Mouse (Mus musculus) liver, embryonic 11.5 days (tissue): ENCODE results near the gene Prkacb. TPM values are rescaled to one million over a fixed set of nuclear protein-coding genes. Genes with fewer than 3 reads are reported as not detected.

Experiments
- ATAC-seq: fragments of 200-750 bp; cut with Nextera tagmentation; replicated peaks from 2 replicates; pipeline ENCODE4 v1.8.0; 2017; ENCODE audit warnings: moderate number of reproducible peaks, mild to moderate bottlenecking, moderate TSS enrichment, moderate library complexity; ENCODE audit not compliant: low FRiP score
- DNase-seq: peaks from one replicate; pipeline ENCODE4 v3.0.0-alpha.2; 2017; ENCODE audit warnings: low spot score
- H3K27ac ChIP-seq: fragments of 300-500 bp; sonication (generic); 2 replicates; pipeline ENCODE4 v1.5.1; 2014; ENCODE audit warnings: mild to moderate bottlenecking, low read depth, low read length, control low read depth
- H3K27me3 ChIP-seq: fragments of 300-500 bp; sonication (generic); replicated peaks from 2 replicates; pipeline ENCODE4 v1.6.1; 2014; ENCODE audit warnings: low read length, mixed read lengths; ENCODE audit not compliant: control insufficient read depth, insufficient read depth
- H3K36me3 ChIP-seq: fragments of 300-500 bp; sonication (generic); 2 replicates; pipeline ENCODE4 v1.6.1; 2014; ENCODE audit warnings: mild to moderate bottlenecking, low read length, moderate library complexity, mixed read lengths; ENCODE audit not compliant: control insufficient read depth, insufficient read depth
- H3K4me1 ChIP-seq: fragments of 300-500 bp; sonication (generic); replicated peaks from 2 replicates; pipeline ENCODE4 v1.6.1; 2014; ENCODE audit warnings: low read length, mixed read lengths; ENCODE audit not compliant: control insufficient read depth, insufficient read depth
- H3K4me2 ChIP-seq: fragments of 300-500 bp; sonication (generic); 2 replicates; pipeline ENCODE4 v1.6.1; 2014; ENCODE audit warnings: mild to moderate bottlenecking, control low read depth, moderate library complexity
- H3K4me3 ChIP-seq: fragments of 300-500 bp; sonication (generic); 2 replicates; pipeline ENCODE4 v1.5.1; 2014; ENCODE audit warnings: low read depth, low read length, control low read depth
- H3K9ac ChIP-seq: fragments of 300-500 bp; sonication (generic); 2 replicates; pipeline ENCODE4 v1.6.1; 2014; ENCODE audit warnings: low read depth, low read length, control low read depth
- H3K9me3 ChIP-seq: fragments of 300-500 bp; sonication (generic); 2 replicates; pipeline ENCODE4 v1.6.1; 2016; ENCODE audit warnings: low read length, inconsistent platforms, mixed read lengths; ENCODE audit not compliant: control insufficient read depth
- WGBS: fragments of 180-500 bp; shearing (Covaris S2); extraction: QIAGEN DNeasy Blood & Tissue Kit; methylation state at CpG from one replicate; pipeline ENCODE4 v1.1.7; 2014; 5-methylcytosine and 5-hydroxymethylcytosine counted together
- polyA plus RNA-seq: library from polyadenylated mRNA; unstranded; fragments of >200 nt; fragmentation: Nextera tagmentation; extraction: Ambion mirVana; gene quantifications from 2 replicates; pipeline ENCODE4 v1.2.1, GENCODE M21; 2014

Gene Prkacb
- polyA plus RNA-seq, 1 experiment from 2014 or later, result 38.6 TPM

DNA sequence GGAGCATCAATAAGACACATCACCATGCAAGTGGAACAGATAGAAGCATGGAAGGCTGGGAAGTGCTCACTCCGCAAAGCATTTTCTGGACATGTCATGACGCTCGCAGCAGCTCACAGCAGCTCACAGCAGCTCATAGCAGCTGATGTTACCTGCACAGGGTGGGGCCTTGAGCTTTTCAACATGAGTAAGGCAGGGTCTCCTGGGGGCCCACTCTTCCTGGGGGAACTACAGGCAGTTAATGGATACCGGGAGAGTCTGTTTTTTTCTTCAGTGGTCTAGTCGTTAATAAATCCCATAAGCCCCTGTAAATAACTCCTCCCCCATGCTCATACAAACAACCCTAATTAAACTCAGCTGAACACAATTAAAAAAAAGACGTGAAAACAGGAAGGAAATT is 30.7 kb upstream of the Prkacb start:
- 80% methylated on average over 6 of the region's 6 CpGs for WGBS
- no peak for DNase-seq
- Histone ChIP-seq H3K9me3 (no peaks in the 10 kb centered on the region), H3K27me3 (no peaks in the 10 kb centered on the region), H3K4me1 (no peaks in the 10 kb centered on the region), H3K4me2 (no peak overlapping the region), H3K27ac (no peak overlapping the region), H3K9ac (no peak overlapping the region), H3K4me3 (no peak overlapping the region), H3K36me3 (no peaks in the 10 kb centered on the region)
- ATAC-seq, result no peak

- no peak overlapping the region for H3K4me2 ChIP-seq
- DNase-seq (no peak), ATAC-seq (no peak)
- no peaks in the 10 kb centered on the region for H3K4me1 ChIP-seq
- H3K27me3 ChIP-seq, result no peaks in the 10 kb centered on the region
- H3K36me3 ChIP-seq, result no peaks in the 10 kb centered on the region
- no peak overlapping the region for H3K27ac ChIP-seq
- no peaks in the 10 kb centered on the region for H3K9me3 ChIP-seq
- no peak overlapping the region for H3K4me3 ChIP-seq
- no peak overlapping the region for H3K9ac ChIP-seq
- 75% methylated on average over 3 of the region's 3 CpGs for WGBS
Observed at GRCm38 (mm10) chr3:146842766-146843165, 30.0 kb upstream of the Prkacb start.

- Histone ChIP-seq H3K9me3 (no peaks in the 10 kb centered on the region), H3K27me3 (no peaks in the 10 kb centered on the region), H3K4me3 (no peak overlapping the region), H3K4me1 (no peaks in the 10 kb centered on the region), H3K9ac (no peak overlapping the region), H3K4me2 (no peak overlapping the region), H3K27ac (no peak overlapping the region), H3K36me3 (no peaks in the 10 kb centered on the region)
- DNase-seq, result no peak
- ATAC-seq, result no peak
- 89% methylated on average over 4 of the region's 4 CpGs for WGBS
Observed at GRCm38 (mm10) chr3:146820718-146821117, 7.9 kb upstream of the Prkacb start.

GRCm38 (mm10) chr3:146813624-146814023 is 834 bp upstream of the Prkacb start:
- DNase-seq (no peak), ATAC-seq (no peak)
- H3K9me3 ChIP-seq, result no peaks in the 10 kb centered on the region
- no peaks in the 10 kb centered on the region for H3K4me1 ChIP-seq
- H3K4me3 ChIP-seq, result peak overlapping the region; percentile 76
- no peaks in the 10 kb centered on the region for H3K27me3 ChIP-seq
- H3K9ac ChIP-seq, result peak overlapping the region; percentile 84
- WGBS, result 58% methylated on average over 7 of the region's 7 CpGs
- H3K4me2 ChIP-seq, result peak overlapping the region; percentile 65
- no peak overlapping the region for H3K27ac ChIP-seq
- H3K36me3 ChIP-seq, result no peaks in the 10 kb centered on the region

- H3K36me3 ChIP-seq, result no peaks in the 10 kb centered on the region; the same call in 1 of the 2 replicates
- peak overlapping the region; percentile 67 for H3K27ac ChIP-seq
- ATAC-seq (peak; percentile 69), DNase-seq (no peak)
- peak overlapping the region; percentile 76 for H3K4me3 ChIP-seq
- no peaks in the 10 kb centered on the region for H3K27me3 ChIP-seq
- H3K9me3 ChIP-seq, result no peaks in the 10 kb centered on the region
- no peaks in the 10 kb centered on the region for H3K4me1 ChIP-seq
- H3K4me2 ChIP-seq, result peak overlapping the region; percentile 65
- WGBS, result under 1% methylated on average over 52 of the region's 60 CpGs
- H3K9ac ChIP-seq, result peak overlapping the region; percentile 84
Observed at GRCm38 (mm10) chr3:146812041-146812878, 530 bp downstream of the Prkacb start.

DNA sequence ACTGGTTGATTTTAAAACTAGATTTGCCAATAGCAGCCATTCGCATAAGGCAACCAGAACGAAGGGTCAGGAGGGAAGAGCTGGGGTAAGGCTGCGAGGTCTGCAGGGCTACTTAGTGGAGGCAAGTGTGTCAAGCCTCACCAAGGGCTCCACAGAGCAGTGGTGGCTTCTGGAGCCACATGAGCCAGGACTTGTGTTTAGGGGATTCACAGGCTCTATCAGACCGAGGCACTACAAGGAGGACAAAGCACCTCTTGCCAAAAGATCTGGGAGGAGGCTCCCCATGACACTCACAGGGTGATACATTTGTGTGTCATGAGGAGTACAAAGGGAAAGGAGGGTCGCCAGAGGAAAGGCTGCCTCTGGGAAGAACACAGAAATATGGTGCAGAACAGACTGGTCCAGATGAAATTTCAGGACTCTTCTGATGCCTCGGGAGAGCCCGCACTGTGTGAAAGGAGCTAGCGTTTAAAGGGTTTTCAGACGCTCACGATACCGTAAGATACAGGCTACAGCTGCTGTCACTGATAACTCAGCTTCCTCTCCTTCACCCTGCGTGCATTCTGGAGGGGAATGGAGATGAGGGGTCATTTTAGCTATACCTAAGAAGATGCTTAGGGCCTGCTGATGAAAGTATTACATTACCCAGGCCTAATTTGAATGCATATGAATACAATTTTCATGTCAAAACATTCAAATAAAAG is 19.1 kb downstream of the Prkacb start:
- DNase-seq, result no peak
- Histone ChIP-seq H3K4me2 (peak overlapping the region; percentile 36), H3K9ac (no peak overlapping the region), H3K4me3 (no peak overlapping the region), H3K4me1 (peaks cover 5% of the 10 kb centered on the region), H3K27ac (no peak overlapping the region), H3K27me3 (no peaks in the 10 kb centered on the region), H3K9me3 (no peaks in the 10 kb centered on the region), H3K36me3 (no peaks in the 10 kb centered on the region)
- peak; percentile 90 for ATAC-seq
- 63% methylated on average over 12 of the region's 12 CpGs for WGBS

- Histone ChIP-seq H3K4me2 (no peak overlapping the region), H3K9ac (no peak overlapping the region), H3K36me3 (no peaks in the 10 kb centered on the region), H3K4me3 (no peak overlapping the region), H3K27me3 (no peaks in the 10 kb centered on the region), H3K9me3 (no peaks in the 10 kb centered on the region), H3K27ac (no peak overlapping the region), H3K4me1 (peaks cover 5% of the 10 kb centered on the region)
- ATAC-seq (no peak), DNase-seq (no peak)
- 74% methylated on average over 3 of the region's 3 CpGs for WGBS
Observed at GRCm38 (mm10) chr3:146792144-146792748, 20.5 kb downstream of the Prkacb start.

GRCm38 (mm10) chr3:146784233-146784632 is 28.6 kb downstream of the Prkacb start:
- DNase-seq (no peak), ATAC-seq (no peak)
- H3K27me3 ChIP-seq, result no peaks in the 10 kb centered on the region
- no peak overlapping the region for H3K9ac ChIP-seq
- 0 out of 2 replicates have a peak, but pooled peaks cover 2% of the 10 kb centered on the region for H3K4me1 ChIP-seq
- no peak overlapping the region for H3K4me2 ChIP-seq
- no peaks in the 10 kb centered on the region for H3K36me3 ChIP-seq
- H3K9me3 ChIP-seq, result no peaks in the 10 kb centered on the region
- H3K27ac ChIP-seq, result no peak overlapping the region
- H3K4me3 ChIP-seq, result no peak overlapping the region
- 66% methylated on average over 3 of the region's 3 CpGs for WGBS
